Mouse (Mus musculus) limb, embryonic 14.5 days (tissue): Measurements from ENCODE around the gene Sfxn3. TPM values are rescaled to one million over a fixed set of nuclear protein-coding genes. Genes with fewer than 3 reads are reported as not detected.

ENCODE experiments used
- ATAC-seq: fragments of 200-750 bp; cut with Nextera tagmentation; 2 replicates; pipeline ENCODE4 v1.8.0; 2017; ENCODE audit warnings: low read depth, moderate number of reproducible peaks, moderate TSS enrichment; ENCODE audit not compliant: low FRiP score
- DNase-seq: peaks from one replicate; pipeline ENCODE4 v3.0.0-alpha.2; 2015; ENCODE audit warnings: low spot score
- H3K27ac ChIP-seq: fragments of 300-500 bp; sonication (generic); replicated peaks from 2 replicates; pipeline ENCODE4 v1.5.1; 2014; ENCODE audit warnings: low read depth, mild to moderate bottlenecking, low read length, moderate library complexity, mixed read lengths
- H3K27me3 ChIP-seq: fragments of 300-500 bp; sonication (generic); 2 replicates; pipeline ENCODE4 v1.6.1; 2014; ENCODE audit warnings: low read length, mixed read lengths; ENCODE audit not compliant: control insufficient read depth, insufficient read depth
- H3K36me3 ChIP-seq: fragments of 300-500 bp; sonication (generic); 2 replicates; pipeline ENCODE4 v1.6.1; 2014; ENCODE audit warnings: mild to moderate bottlenecking, low read length, moderate library complexity, mixed read lengths; ENCODE audit not compliant: control insufficient read depth, insufficient read depth
- H3K4me1 ChIP-seq: fragments of 300-500 bp; sonication (generic); 2 replicates; pipeline ENCODE4 v1.6.1; 2014; ENCODE audit warnings: antibody characterized with exemption, low read length, mixed read lengths; ENCODE audit not compliant: control insufficient read depth, insufficient read depth
- H3K4me2 ChIP-seq: fragments of 300-500 bp; sonication (generic); replicated peaks from 2 replicates; pipeline ENCODE4 v1.6.1; 2014; ENCODE audit warnings: low read depth, mild to moderate bottlenecking, low read length, moderate library complexity; ENCODE audit not compliant: severe bottlenecking
- H3K4me3 ChIP-seq: fragments of 300-500 bp; sonication (generic); replicated peaks from 2 replicates; pipeline ENCODE4 v1.5.1; 2014; ENCODE audit warnings: low read length
- H3K9ac ChIP-seq: fragments of 300-500 bp; sonication (generic); 2 replicates; pipeline ENCODE4 v1.6.1; 2014; ENCODE audit warnings: mild to moderate bottlenecking, low read depth, low read length, moderate library complexity; ENCODE audit not compliant: severe bottlenecking
- H3K9me3 ChIP-seq: fragments of 300-500 bp; sonication (generic); 2 replicates; pipeline ENCODE4 v1.6.1; 2016; ENCODE audit warnings: low read length; ENCODE audit not compliant: control insufficient read depth
- POLR2A ChIP-seq: fragments of 200-500 bp; IDR thresholded peaks from 2 replicates; pipeline ENCODE4 v1.8.0; 2012; ENCODE audit warnings: inconsistent platforms, mild to moderate bottlenecking, moderate library complexity, borderline replicate concordance; ENCODE audit not compliant: insufficient read depth, insufficient read length; ENCODE audit errors: extremely low read depth
- WGBS: fragments of 180-500 bp; shearing (Covaris S2); extraction: QIAGEN DNeasy Blood & Tissue Kit; methylation state at CpG from one replicate; pipeline ENCODE4 v1.1.7; 2014; 5-methylcytosine and 5-hydroxymethylcytosine counted together
- polyA plus RNA-seq, 2 experiments: library from polyadenylated mRNA; depleted of rRNA in 1 of 2; stranded (reverse) in 1 of 2; unstranded in 1 of 2; fragments of >200 nt; fragmentation: Nextera tagmentation in 1 of 2; extraction: Ambion mirVana in 1 of 2; gene quantifications; 2 replicates each; pipeline versions ENCODE4 v1.2.1 to v1.2.3; 2012 to 2014

Sfxn3 gene
- polyA plus RNA-seq, 2 experiments = 30.5 to 44.9 TPM

DNA sequence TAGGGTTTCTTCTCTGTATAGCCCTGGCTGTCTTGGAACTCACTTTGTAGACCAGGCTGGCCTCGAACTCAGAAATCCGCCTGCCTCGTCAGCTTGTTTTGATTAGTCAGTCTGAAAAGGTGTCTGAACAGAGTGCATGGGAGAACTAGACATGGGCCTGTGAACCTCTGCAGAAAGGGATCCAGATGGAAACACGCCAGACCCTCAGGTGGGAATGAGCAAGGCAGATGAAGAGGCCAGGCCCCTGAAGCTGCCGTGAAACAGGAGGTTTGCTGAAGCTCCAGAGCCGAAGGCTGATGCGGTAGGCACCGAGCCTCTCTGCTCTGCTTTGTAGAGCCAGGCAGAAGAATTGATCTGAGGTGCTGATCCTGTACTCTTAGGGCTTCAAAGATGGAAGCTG, 35.1 kb upstream of the Sfxn3 start:
- Histone ChIP-seq H3K27me3 (no peaks in the 10 kb centered on the region), H3K4me2 (no peak overlapping the region), H3K9ac (no peak overlapping the region), H3K4me3 (no peak overlapping the region), H3K9me3 (no peaks in the 10 kb centered on the region), H3K4me1 (peaks cover 29% of the 10 kb centered on the region), H3K27ac (no peak overlapping the region), H3K36me3 (peaks cover 26% of the 10 kb centered on the region)
- DNase-seq (no peak), ATAC-seq (no peak)
- no peak for TF ChIP-seq POLR2A
- WGBS = 59% methylated on average over 8 of the region's 8 CpGs

DNA sequence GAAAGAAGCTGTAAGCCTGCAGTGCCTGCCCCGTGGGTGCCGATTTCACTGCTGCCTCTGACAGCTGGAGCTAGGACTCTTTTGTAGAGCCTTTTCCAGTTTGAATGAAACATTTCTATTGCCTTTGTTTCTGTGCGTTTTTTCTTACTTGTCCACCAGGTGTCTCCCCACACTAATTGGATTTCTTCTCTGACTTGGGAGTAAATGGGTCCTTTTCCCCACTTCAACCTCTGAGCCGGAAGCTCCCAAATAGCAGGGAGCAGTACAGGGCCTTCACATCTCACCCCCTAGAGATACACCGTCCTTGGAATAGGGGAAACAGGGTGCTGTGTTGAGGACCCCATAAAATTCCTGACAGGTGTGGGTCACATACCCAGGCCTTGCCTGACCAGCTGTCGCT, 34.7 kb upstream of the Sfxn3 start:
- H3K27me3 ChIP-seq = no peaks in the 10 kb centered on the region
- H3K27ac ChIP-seq = peak overlapping the region; percentile 52; the same call in 1 of the 2 replicates
- ATAC-seq = no peak
- H3K4me1 ChIP-seq = peaks cover 26% of the 10 kb centered on the region
- no peak overlapping the region for H3K4me2 ChIP-seq
- no peak overlapping the region for H3K9ac ChIP-seq
- TF ChIP-seq POLR2A = no peak
- H3K4me3 ChIP-seq = no peak overlapping the region
- DNase-seq = peak; percentile 60
- no peaks in the 10 kb centered on the region for H3K9me3 ChIP-seq
- peaks cover 26% of the 10 kb centered on the region for H3K36me3 ChIP-seq
- WGBS = 30% methylated on average over 6 of the region's 6 CpGs

DNA sequence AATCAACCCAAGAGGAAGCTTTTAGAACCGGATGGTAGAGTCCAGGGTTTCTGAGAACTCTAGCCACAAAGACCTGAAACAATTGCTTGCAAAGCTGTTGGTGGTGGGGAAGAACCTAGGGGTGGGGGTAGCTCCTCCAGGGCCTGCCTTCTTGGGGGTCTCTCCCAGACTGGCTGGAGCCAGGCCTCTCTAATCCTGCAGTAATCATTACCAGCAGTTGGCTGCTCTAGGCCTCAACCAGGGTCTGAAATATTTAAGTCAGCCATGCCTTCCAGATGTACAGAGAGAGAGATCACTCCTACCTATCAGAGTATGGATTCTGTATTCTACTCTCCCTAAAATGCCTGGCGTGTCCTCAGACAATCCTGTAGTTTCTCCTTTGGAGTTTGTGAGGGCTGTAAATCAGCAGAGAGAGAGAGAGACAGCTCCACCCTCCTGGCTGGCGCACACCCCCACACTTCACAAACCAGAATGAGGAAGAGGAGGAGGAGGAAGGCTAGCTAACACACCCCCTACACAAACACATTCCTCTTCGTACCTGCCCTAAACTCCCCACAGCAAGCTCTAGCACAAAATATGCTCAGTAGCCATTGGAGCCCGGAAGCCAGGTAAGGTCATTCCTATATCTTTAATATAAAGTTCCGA, 33.6 kb upstream of the Sfxn3 start:
- peak overlapping the region; percentile 99 for H3K27ac ChIP-seq
- ATAC-seq (no peak), DNase-seq (peak; percentile 39)
- no peak for TF ChIP-seq POLR2A
- peak overlapping the region; percentile 96 for H3K4me2 ChIP-seq
- H3K9ac ChIP-seq = no peak overlapping the region
- H3K4me1 ChIP-seq = peaks cover 28% of the 10 kb centered on the region
- no peaks in the 10 kb centered on the region for H3K27me3 ChIP-seq
- H3K4me3 ChIP-seq = no peak overlapping the region
- H3K36me3 ChIP-seq = peaks cover 26% of the 10 kb centered on the region
- WGBS = 30% methylated on average over 6 of the region's 6 CpGs
- no peaks in the 10 kb centered on the region for H3K9me3 ChIP-seq

DNA sequence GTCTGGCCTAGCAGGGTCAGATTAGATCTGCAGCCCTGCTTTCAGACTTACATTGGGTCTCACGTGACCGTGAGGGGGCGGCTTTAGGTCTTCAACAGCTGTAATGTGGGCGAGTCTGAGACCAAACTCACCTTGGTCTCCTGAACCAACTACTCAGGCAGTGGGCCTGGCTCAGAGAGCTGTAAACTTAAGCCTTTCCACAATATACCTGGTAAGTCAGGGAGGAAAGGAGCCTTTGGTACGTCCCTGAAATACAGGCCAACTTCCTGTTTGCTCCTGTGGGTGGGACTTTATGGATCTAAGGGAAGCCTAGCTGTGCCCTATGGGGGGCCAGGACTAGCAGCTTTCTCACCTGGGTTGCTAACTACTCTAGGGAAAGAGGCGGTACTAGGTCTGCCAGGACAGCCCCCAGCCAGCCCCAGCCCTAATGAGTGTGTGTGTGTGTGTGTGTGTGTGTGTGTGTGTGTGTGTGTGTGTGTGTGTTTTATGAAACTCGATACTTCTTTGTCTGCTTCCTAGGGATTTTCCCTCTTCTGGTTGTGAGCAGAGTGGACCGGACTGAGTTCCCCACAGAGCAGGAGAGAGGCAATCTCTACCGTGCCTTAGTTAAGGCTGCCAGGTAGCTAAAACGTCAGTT, 32.9 kb upstream of the Sfxn3 start, which contains the start of gene Lzts2:
Gene Lzts2 (plus strand): TSS at position 80 of the 637 bp plus-strand sequence.
- no peak for ATAC-seq
- Histone ChIP-seq H3K27ac (peak within 1 kb of the TSS; percentile 99), H3K4me2 (peak within 1 kb of the TSS; percentile 96), H3K4me3 (peak within 1 kb of the TSS; percentile 73), H3K9ac (peak within 1 kb of the TSS; percentile 58), H3K9me3 (no peaks in the 10 kb centered on the region), H3K36me3 (peaks cover 26% of the 10 kb centered on the region), H3K4me1 (peaks cover 35% of the 10 kb centered on the region), H3K27me3 (no peaks in the 10 kb centered on the region)
- 3% methylated on average over 10 of the region's 10 CpGs for whole genome bisulfite sequencing
- TF ChIP-seq POLR2A = no peak
- DNase-seq = peak; percentile 40

DNA sequence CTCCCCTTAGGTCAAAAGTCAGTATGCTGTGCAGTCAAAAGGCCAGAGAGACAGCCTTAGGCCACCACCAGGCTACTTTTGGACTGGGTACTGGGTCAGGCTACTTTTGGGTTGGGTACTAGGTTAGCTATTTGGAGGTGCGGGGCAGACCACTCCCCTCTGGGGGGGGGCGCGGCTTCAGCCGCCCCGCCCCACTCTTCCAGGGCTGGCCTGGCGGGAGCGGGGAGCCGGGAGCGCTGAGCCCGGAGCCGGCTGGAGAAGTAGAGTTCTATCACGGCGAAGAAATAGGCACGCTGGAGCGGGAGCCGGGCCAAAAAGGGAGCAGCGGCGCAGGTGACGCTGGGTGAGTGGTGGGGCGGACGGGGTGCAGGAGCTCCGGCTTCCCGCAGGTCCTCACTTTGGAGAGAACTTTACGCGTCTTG, 32.3 kb upstream of the Sfxn3 start:
- Histone ChIP-seq H3K27ac (peak overlapping the region; percentile 99), H3K4me1 (peaks cover 37% of the 10 kb centered on the region), H3K36me3 (peaks cover 21% of the 10 kb centered on the region), H3K4me2 (peak overlapping the region; percentile 96), H3K9me3 (no peaks in the 10 kb centered on the region), H3K27me3 (no peaks in the 10 kb centered on the region), H3K4me3 (peak overlapping the region; percentile 73), H3K9ac (peak overlapping the region; percentile 58)
- ATAC-seq (peak; percentile 8; the same call in 1 of the 2 replicates), DNase-seq (no peak)
- no peak for TF ChIP-seq POLR2A
- WGBS = under 1% methylated on average over 25 of the region's 25 CpGs
